Mouse (Mus musculus): ENCODE measurements around the gene Hibadh.

Hibadh gene

DNA sequence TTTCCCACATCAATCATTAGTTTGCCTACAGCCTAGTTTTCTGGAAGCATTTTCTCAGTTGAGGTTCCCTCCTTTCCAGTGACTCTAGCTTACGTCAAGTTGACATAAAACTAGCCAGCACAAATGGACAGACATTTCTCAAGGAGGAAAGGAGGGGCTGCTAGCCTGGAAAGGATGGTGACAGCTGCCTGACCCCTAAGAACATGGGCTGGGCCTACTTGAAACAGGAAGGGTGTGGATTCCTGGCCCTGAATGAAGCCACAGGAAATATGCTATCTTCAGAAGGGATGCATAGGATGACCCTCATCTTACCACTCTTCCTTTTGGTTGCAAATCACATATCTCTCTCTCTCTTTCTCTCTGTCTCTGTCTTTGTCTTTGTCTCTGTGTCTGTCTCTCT is 138.7 kb downstream of the Hibadh start:
- no peak for DNase-seq (ENCODE audit: low spot score)
